Mouse (Mus musculus) left cerebral cortex, adult 8-10 months (tissue): ENCODE results near the gene Dnah1. TPM values are rescaled to one million over a fixed set of nuclear protein-coding genes. Genes with fewer than 3 reads are reported as not detected.

Experiments
- DNase-seq, 2 experiments: peaks; one replicate each; pipeline ENCODE4 v3.0.0; 2022; ENCODE audit warnings: low spot score in 2 of 2
- total RNA-seq, 4 experiments: library from RNA; stranded (reverse); gene quantifications; 2 replicates each; pipeline ENCODE4 v1.2.4; 2022

Dnah1 gene
- total RNA-seq = 1 to 10 TPM; 4.9 to 7.0 (median 5.6) TPM

DNA sequence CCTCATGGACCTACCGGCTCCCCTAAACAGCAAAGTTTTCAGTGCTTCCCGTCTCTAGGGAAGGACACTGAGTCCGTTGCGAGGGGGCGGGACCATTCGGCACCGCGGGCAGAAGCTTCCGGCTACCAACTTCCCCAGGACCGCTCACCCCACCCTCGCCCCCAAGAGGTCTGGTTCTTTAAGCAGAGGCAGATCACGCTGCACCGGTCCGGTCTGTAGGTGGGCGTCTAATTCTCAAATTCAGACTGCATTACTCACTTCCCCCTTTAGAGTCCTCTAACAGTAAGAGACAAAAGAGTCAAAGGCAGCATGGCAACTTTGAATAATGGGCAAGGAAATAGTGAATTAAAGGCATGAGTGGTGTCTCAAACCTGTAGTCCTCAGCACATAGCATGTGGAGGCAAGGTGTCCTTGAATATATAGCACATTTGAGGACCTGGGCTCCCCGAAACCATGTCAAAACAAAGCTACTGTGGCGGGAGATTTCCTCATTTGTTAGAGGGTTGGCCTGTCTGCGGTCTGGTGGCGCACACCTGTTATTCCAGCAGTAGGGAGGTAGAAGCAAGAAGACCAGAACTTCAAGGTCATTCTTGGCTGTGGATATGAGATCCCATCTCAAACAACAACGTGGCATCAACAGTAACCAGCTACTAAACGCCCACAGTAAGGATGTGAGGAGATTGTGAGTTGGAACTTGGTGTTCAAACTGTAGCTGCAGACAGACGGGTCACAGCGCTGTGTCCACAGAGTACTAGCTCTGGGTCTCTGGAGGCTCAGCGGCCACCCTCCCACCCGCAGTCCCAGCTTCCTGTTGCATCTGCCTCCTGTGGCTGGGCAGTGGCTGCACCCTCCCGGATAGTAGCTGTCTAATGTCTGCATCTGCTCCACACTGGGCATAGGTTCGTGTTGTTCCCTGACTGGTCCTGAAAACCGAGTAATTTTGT is at the start of gene Dnah1:
Dnah1 (minus strand) TSS at position 48 of the 944 bp plus-strand sequence.
- no peak for DNase-seq

GRCm38 (mm10) chr14:31369377-31369776 is 45.7 kb upstream of the Dnah1 start:
- no peak for DNase-seq

DNA sequence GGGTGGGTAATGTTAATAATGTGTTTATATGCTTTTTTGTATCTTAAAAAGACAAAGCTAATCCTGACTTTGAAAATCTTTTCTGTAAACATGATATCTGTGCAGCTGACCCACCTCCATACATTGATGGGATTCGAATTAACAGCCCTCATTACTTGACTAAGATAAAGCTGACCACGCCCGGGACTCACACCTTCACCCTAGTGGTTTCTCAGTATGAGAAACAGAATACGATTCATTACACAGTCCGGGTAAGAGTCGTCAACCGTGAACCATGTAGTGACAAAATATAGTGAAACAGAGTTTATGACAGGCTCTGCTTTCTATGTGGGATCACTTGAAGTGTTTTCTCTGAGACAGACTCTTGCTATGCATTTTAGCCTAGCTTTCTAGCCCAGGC is 44.3 kb upstream of the Dnah1 start:
- DNase-seq = no peak

DNA sequence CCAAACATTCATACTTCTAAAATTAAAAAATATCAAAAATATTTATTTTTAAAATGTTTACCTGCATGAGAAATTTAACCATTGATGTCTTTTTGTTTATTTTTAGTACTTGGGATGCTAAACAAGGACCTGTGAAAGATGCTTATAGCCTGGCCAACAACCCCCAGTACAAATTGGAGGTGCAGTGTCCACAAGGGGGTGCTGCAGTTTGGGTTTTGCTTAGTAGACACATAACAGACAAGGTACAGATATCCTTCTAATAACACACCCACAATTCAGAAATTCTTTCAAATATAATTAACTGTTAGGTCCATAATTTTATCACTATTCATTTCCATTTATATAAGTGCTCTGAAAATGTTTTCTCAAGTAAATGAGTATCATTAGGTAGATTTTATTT is 41.7 kb upstream of the Dnah1 start:
- peak in 1 of 2 experiments; percentile 22 for DNase-seq

DNA sequence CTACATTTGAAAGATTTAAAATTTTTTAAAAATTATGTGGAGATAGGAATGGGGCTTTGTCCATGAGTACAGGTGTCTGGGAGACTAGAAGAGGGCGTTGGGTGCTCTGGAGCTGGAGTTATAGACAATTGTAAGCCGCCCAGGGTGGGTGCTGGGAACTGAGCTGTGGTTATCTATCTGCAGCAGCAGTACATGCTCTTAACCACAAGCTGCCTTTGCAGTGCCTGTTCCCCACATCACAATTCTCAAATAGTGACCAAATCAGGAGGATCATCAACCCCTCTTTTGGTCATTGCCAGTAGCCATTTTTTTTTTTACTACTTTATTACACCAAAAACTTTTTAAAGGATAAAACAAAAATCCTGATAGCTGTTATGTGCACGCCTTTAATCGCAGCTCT is 40.9 kb upstream of the Dnah1 start:
- DNase-seq = no peak

DNA sequence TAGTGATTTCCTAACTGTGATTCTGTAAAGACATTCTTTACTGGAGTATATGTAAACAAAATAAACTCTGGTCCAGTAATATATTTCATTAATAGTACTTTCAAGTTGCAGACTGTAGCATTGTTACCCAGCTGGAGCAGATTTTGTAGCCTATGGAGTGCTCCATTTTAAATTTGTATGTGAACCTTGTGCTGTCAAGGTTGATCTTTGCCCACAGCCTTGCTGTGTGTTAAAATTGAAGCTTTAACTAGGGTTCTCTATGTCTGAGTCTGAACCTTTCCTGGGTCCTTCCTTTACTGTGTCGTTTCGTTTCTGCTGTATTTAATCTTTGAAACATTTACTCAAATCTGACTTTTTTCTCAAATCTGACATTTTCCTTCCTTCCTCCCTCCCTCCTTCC is 38.5 kb upstream of the Dnah1 start:
- DNase-seq = no peak

GRCm38 (mm10) chr14:31345367-31345766 is 21.7 kb upstream of the Dnah1 start:
- DNase-seq = no peak

DNA sequence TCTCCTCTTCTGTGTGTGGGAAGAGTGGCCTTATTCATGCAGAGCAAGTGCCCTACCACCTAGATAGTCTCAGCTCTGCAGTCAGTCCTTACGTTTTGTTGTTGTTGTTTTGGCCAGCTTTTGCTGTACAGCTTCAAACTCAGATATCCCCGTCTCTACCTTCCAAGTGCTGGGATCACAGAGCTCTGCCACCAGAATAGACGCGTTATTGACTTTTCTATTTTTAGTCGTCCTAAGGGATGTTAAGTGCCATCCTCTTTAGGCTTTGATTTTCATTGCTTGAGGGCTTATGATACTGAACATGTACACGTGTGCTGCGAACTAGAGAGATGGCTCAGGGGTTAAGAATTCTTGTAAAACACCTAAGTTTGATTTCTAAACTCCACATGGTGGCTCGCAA is 19.5 kb upstream of the Dnah1 start:
- no peak for DNase-seq

GRCm38 (mm10) chr14:31337947-31338346 is 14.3 kb upstream of the Dnah1 start:
- no peak for DNase-seq

DNA sequence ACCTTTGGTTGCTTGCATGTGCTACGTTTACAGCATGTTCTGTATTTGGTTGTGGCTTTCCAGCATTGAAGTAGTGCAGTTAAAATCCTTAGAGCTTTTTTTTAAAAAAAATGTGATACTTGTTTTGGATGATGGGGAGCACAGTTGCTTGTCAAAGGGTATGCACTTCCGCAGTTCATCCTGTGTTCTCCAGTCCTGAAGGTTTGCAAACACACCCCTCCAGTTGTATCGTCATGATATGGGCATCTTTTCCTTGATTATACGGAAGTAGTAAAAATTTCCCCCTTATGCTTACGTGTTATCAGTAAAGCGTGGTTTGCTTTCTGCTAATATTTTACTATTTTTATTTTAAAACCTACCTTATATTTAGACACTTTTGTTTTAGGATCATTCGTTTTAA is 13.7 kb upstream of the Dnah1 start:
- no peak for DNase-seq

- peak; percentile 90 to 97 for DNase-seq
Observed at GRCm38 (mm10) chr14:31336369-31337155, 12.9 kb upstream of the Dnah1 start, which contains the start of gene Capn7. Gene Capn7, plus strand, starts transcription at chr14:31336638.

GRCm38 (mm10) chr14:31335765-31336164 is 12.1 kb upstream of the Dnah1 start:
- DNase-seq = no peak

DNA sequence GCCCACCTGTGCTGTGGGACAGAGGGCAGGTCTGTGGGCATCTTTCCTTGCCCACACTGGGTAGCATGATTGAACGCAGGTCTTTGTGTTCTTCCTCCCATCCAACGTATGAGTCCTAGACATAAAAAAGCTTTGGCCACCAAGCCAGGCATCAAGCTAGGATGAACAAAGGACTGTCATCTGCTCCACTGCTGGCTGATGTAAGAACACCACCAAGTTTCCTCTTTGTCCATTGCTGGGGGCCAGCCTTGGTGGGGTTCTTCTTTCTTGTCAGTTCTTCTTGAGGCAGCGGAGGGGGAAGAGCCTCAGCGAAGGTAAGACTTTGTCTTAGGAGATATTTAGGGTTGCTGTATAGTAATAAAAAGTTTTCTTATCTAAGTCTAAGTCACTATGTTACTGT is 7.3 kb upstream of the Dnah1 start:
- no peak for DNase-seq

GRCm38 (mm10) chr14:31329741-31330140 is 6.0 kb upstream of the Dnah1 start:
- no peak for DNase-seq

GRCm38 (mm10) chr14:31327681-31328080 is 4.0 kb upstream of the Dnah1 start:
- DNase-seq = no peak

DNA sequence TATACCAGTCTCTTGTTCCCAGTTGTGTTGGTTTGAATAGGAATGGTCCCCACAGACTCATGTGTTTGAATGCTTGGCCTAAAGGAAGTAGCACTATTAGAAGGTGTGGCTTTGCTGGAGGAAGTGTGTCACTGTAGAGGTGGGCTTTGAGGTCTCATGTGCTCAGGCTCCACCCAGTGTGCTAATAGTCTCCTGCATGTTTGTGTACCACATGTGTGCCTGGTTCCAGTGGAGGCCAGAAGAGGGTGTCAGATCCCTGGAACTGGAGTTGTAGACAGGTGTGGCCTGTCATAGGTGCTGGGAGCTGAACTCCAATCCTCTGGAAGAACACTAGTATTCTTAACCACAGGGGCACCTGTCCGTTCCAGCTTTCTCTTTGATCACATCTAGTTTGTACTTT is 3.5 kb upstream of the Dnah1 start:
- DNase-seq = no peak

- no peak for DNase-seq
Observed at GRCm38 (mm10) chr14:31326770-31327169, 3.1 kb upstream of the Dnah1 start.

GRCm38 (mm10) chr14:31325551-31325950 is 1.9 kb upstream of the Dnah1 start:
- DNase-seq = no peak

DNA sequence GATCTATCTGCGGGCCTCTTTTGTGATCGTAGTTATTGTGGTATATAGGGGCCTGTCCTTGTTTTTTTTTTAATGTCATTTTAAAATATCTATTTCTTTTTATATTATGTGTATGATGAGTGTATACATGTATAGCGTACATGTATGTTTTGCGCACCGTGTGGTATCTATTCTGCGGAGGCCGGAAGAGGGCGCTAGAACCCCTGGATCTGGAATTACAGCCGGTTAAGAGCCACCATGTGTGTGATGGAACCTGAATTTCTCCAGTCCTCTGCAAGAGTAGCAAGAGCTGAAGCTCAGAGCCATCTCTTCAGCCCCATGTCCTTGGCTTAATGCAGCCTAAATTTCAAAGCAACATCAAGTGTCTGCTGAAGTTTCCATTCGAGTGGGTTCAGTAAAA is 1.2 kb upstream of the Dnah1 start:
- DNase-seq = no peak

DNA sequence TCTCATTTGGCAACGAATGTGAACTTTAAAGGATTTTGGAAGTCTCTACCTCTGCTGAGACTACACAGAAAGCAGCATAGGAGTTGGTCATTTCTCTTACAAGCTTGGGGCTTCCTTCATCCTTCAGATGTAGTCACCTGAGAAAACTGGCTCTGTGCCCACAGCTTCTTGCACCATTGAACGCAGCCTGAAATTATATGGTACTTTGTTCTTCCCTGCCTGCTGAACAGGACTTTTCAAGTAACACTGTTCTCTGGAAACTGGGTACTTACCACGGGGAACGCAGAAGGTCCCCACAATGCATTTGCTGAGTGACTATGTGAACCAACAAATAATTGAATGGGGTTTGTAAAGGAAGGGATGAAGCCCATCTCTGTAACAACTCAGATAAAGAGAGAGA is 507 bp downstream of the Dnah1 start:
- DNase-seq = no peak

- no peak for DNase-seq
Observed at GRCm38 (mm10) chr14:31322191-31322590, 1.5 kb downstream of the Dnah1 start.

DNA sequence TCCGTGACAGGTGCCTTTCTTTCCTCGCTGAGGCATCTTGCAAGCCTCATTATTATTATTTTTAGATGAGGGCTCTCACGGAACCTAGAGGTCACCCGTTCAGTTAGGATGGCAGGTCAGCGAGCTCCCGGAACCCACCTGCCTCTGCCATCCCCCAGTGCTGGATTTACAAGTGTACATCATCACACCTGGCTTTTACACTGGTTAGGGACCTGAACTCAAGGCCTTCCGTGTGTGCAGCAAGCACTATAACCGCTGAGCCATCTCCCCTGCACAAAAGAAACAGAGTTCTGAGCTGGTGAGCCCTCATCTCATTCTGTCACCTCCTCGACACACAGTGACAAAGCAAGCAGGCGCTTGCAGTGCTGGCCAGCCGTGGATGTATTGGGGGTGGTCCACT is 2.5 kb downstream of the Dnah1 start:
- DNase-seq = no peak
